Mouse (Mus musculus): Measurements from ENCODE around the gene Tesc.

The Tesc gene

DNA sequence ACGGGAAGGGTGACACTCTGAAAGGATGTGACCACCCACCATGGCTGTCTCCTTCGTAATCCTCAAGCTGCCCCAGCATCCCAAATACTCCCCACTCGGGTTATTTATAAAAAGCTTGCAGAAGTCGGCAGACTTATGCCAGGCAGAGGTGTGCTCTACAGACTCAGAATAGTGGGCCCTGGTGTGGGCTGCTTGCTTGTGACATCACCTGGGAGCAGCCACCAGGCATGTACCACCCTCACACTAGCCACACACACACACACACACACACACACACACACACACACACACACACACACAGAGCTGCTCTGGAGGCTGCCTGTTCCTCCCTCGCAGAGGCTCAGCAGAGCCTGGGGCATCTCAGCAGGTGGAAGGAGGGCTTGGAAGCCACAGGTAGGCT lies 10.0 kb upstream of the Tesc start:
- no peak for DNase-seq

DNA sequence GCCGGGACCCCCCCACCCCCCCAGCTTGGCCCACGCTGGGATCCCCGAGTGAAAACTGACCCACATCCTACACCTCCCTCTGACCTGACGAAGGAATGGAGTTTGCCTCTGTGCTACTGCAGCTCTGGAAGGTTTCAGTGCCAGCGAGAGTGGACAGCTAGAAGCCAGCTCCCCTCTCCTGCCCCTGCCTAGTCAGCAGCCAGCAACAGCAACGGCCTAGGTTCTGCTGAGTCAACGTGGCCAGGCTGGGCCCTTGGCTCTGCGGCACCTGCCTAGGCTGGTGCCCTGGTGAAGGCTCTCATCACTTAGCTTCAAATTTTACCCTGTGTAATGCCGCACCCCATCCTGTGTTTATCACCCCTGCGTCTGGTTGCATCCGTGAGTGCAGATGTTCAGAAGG lies 7.6 kb upstream of the Tesc start:
- DNase-seq = no peak

DNA sequence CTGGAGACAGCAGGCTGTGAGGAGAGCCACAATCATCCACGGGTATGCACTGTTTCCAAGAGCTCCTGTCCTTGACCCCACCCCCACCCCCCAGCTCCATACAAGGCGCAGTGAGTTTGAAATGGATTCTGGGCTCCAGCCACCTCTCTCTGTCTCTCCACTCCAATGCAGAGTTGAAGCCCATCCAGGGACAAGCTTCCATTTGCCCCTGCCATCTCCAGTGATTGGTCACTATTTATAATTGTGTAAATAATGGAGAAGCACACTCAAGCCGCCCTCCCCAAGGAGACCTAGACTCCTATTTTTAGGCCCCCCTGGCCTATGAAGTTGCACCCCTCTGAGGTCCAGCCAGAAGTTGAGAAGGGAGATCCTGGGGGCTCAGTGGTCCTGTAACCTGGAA lies 4.5 kb upstream of the Tesc start:
- no peak for DNase-seq

DNA sequence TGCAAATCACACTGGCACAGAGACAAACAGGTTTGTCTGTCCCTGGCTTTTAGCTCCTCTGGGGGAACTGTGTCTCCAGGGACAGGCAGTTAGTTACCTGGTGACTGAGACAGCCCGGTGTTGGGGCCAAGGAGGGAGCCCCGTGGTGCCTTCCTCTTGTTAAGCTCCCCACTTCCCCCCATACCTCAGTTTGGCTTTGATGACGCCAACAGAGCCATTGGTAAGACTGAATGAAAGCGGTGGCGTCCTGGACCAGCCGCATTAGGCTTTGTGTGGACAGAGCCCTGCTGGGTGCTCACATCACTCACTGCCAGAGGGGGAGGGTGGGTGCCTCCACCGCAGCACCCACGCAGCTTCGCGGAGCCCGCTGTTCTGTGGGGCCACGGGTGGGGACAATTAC lies 1.7 kb upstream of the Tesc start:
- no peak for DNase-seq

DNA sequence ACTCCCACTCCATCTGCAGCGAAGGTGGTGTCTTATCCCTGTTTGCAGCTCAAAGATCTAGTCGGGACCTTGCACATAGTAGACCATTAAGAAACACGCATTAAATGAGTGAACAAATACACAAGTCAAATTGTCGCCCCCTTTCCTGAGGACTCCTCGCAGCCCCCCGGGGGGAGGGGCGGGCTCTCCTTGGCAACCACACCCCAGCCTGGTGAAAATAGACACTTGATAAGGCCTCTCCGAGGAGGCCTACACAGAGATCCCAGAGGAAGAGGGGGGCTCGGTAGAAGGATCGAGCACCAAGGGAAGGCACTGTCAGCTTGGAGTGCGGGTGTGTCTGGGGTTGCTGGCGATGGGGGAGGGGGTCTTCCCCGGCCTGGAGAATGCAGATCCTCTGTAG lies 1.2 kb upstream of the Tesc start:
- no peak for DNase-seq

DNA sequence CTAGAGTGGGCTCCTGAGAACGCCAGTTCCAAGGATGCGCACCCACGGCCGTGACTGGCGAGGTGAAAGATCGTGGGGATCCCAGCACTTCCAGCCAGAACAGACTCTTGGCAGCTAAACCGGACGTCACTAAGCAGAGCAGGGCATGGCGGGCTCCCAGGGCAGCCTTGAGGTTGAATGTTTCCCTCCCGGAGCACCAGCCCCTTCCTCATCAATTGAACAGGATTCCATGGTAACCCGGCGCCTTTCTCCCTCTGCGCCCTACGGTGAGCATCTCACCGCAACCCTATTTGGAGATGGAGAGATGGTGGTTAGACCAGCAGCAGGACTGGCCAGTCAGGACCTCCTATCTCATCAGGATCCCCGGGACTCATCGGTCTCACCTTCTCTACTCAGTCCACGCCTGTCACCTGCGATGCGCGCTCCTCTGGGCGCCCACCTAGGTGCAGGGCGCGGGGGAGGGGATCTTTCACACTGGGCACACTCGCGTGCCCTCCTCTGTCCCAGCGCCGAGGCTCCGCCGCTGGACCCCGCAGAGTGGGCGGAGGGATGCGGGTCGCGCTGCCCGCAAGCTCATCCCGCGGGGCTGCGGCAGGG lies 344 bp upstream of the Tesc start:
- peak; percentile 25 for DNase-seq

DNA sequence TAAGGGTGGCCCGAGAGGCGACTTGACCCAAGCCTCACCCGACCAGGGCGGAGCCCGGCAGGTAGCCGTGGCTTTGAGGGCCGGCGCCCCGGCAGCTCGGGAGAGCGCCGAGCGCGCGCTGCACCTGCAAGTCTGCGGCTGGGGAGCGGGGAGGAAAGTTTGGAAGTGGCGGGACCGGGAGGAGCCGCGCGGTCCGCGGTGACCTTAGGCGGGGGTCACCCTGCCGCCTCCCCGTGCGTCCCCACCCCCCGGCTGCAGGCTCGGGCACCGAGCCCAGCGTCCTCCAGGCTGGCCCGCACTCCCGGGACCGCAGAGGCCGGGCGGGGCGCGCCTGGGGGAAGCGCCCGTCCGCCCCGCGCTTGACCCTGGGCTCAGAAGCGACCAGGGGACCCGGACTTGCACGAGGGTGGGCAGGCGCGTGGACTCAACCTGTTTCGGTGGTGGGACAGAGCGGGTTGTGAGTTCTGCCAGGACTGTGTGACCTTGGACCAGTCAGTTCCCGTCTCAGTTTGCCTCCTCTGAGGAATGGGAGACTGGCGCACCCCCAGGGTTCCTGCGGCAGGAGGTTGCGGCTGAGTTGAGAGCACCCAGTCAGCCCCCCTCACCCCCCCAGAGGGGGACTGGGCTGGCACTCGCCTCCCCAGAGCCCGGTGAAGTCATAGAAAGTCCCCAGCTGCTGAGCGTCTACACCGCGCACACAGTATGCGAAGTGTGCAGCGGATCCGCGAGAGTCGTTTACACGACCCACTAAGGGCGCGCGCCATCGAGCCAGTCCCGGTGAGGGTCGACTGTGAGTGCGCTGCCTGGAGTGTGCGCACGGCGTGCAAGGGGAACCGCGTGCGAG lies 870 bp downstream of the Tesc start:
- DNase-seq = peak; percentile 42

DNA sequence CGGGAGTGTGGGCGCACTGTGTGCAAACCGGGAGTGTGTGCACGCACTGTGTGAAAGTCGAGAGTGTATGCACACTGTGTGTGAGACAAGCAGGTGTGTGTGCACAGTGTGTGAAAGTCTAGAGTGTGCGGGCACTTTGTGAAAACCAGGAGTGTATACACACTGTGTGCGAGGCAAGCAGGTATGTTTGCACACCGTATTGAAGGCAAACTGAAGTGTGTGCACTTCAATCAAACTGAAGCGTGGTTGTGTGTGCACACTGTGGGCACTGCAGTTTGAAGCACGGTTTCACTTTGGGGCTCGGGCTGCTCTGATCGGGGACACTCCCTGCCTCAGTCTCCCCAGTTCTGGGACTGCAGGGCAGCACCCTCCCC lies 1.5 kb downstream of the Tesc start:
- DNase-seq = no peak

DNA sequence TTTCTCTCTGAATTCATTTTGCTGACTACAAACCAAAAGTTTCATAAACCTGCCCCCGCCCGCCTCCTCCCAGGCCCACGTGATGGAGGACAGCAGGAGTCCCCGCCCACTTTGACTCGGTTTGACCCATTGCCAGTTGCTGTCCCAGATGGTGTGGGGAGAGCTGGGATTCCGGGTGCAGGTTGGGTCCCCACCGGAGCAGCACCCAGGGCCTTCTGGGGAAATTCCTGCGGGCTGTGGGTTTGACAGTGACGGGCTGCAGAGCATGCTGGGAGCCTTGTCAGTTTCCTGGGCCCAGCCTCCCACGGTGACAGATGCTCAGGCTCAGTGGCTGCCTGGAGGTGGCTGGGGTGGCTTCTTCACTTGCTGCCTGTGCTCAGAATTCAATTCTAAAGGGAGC lies 1.9 kb downstream of the Tesc start:
- DNase-seq = peak; percentile 83

DNA sequence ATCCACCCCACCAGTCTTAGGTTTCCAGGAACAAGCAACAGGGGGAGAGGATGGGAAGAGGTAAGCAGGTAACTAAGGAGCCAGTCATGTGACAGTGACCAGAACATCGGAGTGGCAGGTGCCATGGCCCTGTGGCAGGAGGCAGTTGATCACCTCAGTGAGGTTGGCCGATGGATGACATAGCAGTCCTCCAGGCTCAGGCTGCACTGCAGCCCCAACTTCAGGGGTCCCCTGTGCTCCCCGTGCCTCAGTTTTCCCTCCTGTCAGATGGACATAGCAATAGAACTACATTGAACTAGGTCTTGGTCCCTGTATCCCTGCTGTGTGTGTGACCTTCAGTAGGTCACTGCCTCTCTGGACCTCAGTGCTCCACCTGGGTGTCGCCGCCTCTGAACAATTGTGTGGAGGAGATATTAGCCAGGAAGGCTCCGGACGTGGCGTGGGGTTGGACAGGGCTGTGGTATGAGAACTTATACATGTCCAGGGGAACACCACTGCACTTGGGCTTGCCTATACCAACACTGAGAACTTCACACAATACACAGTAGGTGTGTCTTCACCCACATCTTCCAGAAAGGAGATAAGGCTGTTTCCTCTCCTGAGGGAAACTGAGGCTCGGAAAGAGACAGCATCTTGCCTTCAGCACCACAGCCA lies 2.6 kb downstream of the Tesc start:
- no peak for DNase-seq

DNA sequence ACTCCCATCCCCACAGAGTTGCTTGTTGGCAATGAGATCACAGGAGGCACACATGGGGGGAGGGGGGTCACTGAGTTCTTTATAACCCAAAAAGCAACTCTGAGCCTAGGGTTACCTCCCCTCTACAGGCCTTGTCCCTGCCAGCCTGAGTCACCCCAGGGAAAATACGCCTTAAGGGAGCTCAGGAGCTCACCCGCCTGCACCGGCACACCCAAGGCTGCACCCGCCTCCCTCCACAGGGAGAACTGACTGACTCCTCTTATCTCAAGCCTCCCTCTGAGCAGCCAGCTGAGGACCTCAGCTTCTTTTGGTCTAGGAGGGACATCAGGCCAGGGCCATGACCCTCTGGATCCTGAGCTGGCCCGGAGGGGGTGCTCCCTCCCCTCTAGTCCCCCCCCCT lies 3.5 kb downstream of the Tesc start:
- no peak for DNase-seq

DNA sequence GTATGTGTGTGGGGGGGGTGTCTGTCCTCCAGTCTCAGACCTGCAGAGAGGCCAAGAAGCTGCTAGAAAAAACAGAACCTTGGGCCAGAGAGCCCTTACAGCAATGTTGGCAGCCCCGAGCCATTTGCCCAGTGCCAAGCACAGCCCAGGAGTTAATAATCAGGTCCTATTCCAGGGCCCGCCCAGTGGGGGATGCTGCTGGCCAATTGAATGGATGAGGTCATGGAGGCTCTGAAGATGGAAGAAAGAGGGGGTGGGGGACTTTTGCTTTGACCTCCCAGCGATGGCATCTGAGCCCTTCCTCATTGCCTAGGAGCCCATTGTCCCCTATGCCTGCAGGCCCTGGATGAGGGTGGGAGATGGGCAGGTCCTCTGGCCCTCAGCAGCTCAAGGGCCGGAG lies 4.0 kb downstream of the Tesc start:
- no peak for DNase-seq

DNA sequence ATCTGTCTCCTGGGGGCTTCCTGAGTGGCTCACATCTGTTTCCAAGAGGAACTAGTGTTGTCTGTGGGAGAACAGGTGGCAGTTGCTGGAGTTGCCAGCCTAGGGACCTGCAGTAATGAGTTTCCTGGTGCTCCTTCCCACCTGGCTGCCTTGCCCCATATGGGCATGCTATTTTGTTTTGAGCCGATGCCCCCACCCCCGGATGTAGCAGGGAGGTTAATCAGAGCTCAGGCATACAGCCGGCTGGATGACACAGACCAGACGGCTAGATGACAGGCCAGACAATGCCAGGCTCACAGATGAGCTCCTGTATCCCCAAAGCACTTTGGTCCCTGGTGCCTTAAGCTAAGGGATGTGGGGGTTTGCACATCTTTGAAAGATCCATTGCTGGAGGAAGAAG lies 5.8 kb downstream of the Tesc start:
- DNase-seq = no peak

DNA sequence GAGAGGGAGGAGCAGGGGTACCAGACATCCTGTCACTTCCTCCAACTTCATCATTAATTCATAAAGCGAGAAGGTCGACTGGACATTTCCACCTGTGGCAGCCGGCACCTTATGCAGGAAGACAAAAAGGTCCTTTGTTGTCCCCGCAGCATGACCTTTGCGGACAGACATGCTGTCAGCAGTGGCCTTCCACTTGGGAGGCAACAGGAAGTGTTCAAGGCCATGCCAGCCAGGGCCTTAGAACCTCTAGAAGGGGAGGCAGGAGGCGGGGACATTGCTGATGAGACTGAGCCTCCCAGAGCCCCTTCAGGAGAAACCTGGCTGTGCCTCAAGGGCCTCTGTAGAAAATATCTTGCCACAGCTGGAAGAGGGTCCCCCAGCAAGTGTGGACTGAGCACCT lies 6.2 kb downstream of the Tesc start:
- DNase-seq = no peak

DNA sequence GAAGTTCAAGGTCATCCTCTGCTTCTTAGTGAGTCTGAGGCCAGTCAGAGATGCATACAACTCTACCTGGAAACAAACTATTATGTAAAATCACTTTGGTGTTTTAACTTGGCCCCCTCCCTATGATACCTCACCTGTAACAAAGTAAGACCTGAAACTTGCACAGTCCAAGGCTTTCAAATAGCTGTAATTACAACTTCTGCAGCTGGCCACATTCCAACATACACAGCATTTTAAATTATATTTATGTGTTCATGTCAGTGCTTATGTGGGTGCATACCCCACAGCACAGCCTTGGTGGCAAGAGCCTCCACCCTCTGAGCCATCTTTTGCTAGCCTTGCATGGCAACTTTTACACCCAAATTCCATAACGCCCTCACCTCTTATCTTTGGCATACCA lies 7.1 kb downstream of the Tesc start:
- no peak for DNase-seq

DNA sequence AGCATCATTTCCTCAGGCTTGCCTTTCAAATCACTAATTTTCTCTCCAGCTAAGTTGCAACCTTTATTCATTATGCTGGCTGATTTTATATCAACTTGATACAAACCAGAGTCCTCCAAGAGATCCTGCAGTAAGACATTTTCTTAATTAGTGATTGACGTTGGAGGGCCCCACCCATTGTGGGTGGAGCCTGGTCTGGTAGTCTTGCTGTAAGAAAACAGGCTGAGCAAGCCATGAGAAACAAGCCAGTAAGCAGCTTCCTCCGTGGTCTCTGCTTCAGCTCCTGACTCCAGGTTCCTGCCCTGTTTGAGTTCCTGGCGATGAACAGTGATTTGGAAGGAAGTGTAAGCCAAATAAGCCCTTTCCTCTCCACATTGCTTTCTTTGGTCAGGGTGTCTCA lies 8.2 kb downstream of the Tesc start:
- DNase-seq = no peak

DNA sequence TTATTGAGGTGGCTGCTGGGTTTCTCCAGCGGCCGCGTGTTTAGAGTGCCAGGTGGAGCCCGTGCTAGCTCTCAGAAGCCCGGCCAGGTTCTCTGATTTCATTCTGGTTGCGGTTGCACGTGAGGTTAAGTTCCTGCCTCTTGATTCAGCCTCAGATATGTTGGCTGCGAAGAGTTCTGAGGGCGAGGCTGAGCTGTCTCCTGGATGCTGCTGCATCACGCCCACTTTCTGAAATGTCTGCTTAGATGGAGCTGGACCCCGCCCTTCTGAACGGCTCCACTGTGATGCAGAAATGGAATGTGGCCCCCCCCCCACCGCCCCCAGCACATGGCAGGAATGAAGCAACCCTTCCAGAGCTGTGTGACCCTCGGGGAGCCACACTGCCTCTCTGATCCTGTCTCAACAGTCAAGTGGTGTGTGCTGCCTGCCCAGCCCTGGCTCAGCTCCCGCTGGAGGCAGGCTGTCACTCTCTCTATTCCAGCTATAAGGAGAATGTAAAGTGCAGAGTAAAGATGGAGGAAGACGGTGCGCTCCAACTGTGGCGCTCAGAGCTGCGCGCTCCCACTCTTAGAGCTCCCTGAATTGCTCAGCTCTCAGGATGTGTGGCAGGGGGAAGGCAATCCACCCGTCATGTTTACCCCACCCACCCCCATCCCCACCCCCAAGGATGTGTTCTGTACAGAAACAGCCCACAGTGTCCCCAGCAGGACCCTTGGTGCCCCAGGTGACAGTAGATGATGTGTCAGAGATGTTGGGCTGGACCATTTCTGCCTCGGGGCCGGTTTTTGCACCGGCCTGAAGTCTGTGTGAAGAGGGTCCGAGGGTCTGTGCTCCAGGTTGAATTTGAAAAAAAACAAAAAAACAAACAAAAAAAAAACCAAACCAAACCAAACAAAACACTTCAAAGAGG lies 9.6 kb downstream of the Tesc start:
- peak; percentile 81 for DNase-seq

DNA sequence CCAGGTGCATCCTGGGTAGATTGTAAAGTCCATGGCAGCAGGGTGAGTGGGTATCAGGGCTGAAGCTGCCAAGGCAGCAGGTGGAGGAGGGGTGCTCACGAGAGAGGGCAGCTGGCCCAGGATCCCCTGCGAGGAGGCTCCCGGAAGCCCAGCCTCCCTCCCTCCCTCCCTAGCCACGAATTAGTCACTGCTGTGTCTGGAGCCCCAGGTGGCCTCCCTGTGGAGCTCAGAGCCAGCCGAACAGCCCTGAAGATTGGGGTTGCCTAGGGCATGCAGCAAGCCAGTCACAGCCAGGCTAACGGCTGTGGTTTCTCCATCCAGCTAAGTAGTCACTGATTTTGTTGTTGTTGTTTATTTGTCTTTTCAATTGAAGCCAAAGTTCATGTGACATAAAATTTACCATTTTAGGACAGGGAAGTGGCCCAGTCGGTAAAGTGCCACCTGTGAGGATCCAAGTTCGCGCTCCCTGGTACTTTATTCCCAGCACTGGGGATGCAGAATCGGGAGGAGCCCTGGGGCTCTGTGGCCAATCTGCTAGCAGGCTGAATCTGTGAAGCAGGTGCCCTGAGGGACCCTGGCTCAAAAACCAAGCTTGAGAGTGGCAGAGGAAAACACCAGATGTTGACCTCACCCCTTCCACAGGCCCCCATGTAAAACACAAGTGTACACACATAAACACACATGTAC lies 10.4 kb downstream of the Tesc start:
- DNase-seq = peak; percentile 76

DNA sequence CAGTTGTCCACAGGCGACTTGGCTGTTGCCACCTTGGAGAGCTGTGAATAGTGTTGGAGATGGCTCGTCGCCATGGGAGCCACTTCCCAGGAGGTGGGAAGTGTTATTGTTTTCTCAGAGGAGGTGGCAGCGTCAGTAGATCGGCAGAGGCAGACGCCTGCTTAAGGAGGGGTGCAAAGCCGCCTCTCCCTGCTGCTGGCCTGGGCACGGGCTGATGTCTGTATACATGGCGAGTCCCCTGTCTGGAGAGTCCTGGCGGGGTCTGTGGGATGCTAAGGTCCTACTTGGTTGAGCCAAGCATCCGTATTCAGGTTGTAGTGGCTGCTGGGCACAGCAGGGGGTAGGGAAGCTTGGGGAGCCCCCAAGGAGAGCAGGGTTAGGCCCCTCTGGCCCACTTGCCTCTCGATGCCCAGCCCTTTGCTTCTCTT lies 11.7 kb downstream of the Tesc start:
- no peak for DNase-seq

DNA sequence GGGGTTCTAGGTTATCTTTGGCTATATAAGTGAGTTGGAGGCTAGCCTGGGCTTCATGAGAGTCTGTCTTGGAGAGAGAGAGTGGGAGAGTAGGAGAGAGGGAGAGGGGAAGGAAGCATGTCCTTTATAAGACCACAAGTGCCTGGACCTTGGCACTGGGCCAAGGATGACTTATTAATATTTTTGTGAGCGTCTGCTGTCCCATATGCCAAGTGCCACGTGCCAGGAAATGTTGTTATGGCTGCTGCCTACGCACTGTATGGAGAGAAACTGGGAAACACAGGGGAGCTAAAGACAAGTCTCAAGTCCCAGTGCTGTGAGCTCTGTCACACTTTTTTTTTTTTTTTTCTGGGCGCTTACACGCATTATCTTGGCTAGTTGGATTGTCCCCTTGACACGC lies 15.1 kb downstream of the Tesc start:
- no peak for DNase-seq

DNA sequence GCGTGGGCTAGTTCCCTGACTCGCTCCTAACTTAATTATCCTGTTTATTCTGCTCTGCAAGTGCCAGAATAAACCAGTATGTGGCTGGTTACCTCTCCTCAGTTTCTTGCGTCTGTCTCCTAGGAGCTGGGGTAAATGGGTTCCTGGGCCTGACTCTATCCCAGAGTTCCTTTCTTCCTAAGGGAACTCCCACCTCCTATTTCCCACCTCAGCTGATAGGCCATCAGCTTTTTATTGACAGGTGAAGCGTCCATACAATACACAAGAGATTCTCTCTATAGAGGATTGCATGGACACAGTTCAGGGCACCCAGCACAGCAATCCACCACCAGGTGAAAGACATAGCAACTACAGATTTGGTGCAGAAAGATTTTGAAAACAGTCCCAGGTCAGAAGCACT lies 16.2 kb downstream of the Tesc start:
- no peak for DNase-seq

DNA sequence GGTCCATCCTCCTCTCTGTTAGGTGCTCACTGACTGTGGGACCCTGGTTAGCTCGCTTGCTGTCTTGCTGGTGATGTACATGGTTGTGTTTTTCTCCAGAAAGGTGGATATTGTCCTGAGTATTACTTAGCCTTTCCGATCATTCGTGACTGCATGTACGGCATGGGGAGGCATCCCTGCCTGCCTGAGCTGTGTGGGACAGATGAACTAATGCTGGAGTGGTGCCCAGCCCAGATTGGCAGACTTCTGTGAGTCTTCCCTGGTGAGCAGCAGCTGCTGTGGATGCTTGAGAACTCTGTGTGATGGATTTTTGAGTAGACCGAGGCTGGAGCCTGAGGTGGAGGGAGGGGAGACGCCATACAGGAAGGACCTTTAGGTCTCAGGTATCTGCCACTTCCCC lies 17.4 kb downstream of the Tesc start:
- no peak for DNase-seq

DNA sequence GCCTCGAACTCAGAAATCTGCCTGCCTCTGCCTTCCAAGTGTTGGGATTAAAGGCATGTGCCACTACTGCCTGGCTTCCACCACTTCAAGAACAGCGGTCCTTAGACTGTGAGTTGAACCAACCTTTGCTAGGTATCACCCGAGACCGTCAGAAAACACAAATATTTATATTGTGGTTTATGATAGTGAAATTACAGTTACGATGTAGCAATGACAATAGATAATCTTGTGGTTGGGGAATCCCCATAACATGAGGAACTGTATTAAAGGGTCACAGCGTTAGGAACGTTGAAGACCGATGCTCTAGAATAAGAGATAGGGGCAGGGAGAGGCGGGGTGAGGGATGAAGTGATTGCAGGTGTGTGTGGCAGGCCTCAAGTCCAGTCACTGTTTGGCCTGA lies 17.8 kb downstream of the Tesc start:
- no peak for DNase-seq

Measured in thymus, postnatal 14 days (tissue).